Mouse (Mus musculus) thymus, adult 18-20 months (tissue): ENCODE results near the gene Itgav.

Source experiments
- DNase-seq, 2 experiments: peaks; one replicate each; pipeline ENCODE4 v3.0.0; 2022; ENCODE audit warnings: mixed read lengths in 2 of 2

The Itgav gene

GRCm38 (mm10) chr2:83748581-83749118 lies 24.5 kb downstream of the Itgav start:
- no peak for DNase-seq

- DNase-seq: no peak
Observed at GRCm38 (mm10) chr2:83753008-83753407, 28.8 kb downstream of the Itgav start.

- DNase-seq: no peak
Observed at GRCm38 (mm10) chr2:83754306-83754837, 30.2 kb downstream of the Itgav start.

- no peak for DNase-seq
Observed at GRCm38 (mm10) chr2:83758606-83759215, 34.5 kb downstream of the Itgav start.

GRCm38 (mm10) chr2:83759216-83759648 lies 35.0 kb downstream of the Itgav start:
- no peak for DNase-seq

- DNase-seq: no peak
Observed at GRCm38 (mm10) chr2:83759667-83760066, 35.5 kb downstream of the Itgav start.

- no peak for DNase-seq
Observed at GRCm38 (mm10) chr2:83760112-83760511, 35.9 kb downstream of the Itgav start.

GRCm38 (mm10) chr2:83761506-83761905 lies 37.3 kb downstream of the Itgav start:
- DNase-seq: no peak

GRCm38 (mm10) chr2:83762106-83762855 lies 38.1 kb downstream of the Itgav start:
- DNase-seq: no peak

GRCm38 (mm10) chr2:83766058-83766457 lies 41.9 kb downstream of the Itgav start:
- no peak for DNase-seq

- no peak for DNase-seq
Observed at GRCm38 (mm10) chr2:83766878-83767277, 42.7 kb downstream of the Itgav start.

GRCm38 (mm10) chr2:83768311-83769047 lies 44.3 kb downstream of the Itgav start:
- no peak for DNase-seq

- peak in 1 of 2 experiments; percentile 9 for DNase-seq
Observed at GRCm38 (mm10) chr2:83771155-83771812, 47.1 kb downstream of the Itgav start.

- DNase-seq: no peak
Observed at GRCm38 (mm10) chr2:83791330-83792073, 67.3 kb downstream of the Itgav start.

GRCm38 (mm10) chr2:83792102-83792501 lies 67.9 kb downstream of the Itgav start:
- DNase-seq: no peak

GRCm38 (mm10) chr2:83795766-83796165 lies 71.6 kb downstream of the Itgav start:
- no peak for DNase-seq

GRCm38 (mm10) chr2:83797902-83798497 lies 73.8 kb downstream of the Itgav start:
- no peak for DNase-seq

GRCm38 (mm10) chr2:83812483-83813272 lies 88.5 kb downstream of the Itgav start, which contains the start of gene Fam171b:
Gene Fam171b, plus strand, starts transcription at chr2:83812636.
- peak; percentile 12 to 29 for DNase-seq

GRCm38 (mm10) chr2:83813273-83813892 lies 89.2 kb downstream of the Itgav start:
- no peak for DNase-seq

GRCm38 (mm10) chr2:83814009-83814408 lies 89.8 kb downstream of the Itgav start:
- no peak for DNase-seq
